Mouse (Mus musculus) G1E (cell line): Measurements from ENCODE around the gene Krt83. TPM values are rescaled to one million over a fixed set of nuclear protein-coding genes. Genes with fewer than 3 reads are reported as not detected.

Experiments used
- ATAC-seq: 2 replicates; pipeline ENCODE4 v1.8.0; 2016; ENCODE audit warnings: mild to moderate bottlenecking; ENCODE audit not compliant: insufficient number of reproducible peaks, poor library complexity, low FRiP score, severe bottlenecking; ENCODE audit errors: extremely low read depth
- DNase-seq: peaks from one replicate; pipeline ENCODE4 v3.0.0; 2012; ENCODE audit warnings: low spot score
- H3K27me3 ChIP-seq: 2 replicates; pipeline ENCODE4 v1.6.1; 2012; ENCODE audit warnings: mild to moderate bottlenecking, low read length, inconsistent platforms; ENCODE audit not compliant: insufficient read depth
- H3K36me3 ChIP-seq: replicated peaks from 2 replicates; pipeline ENCODE3; 2012; ENCODE audit warnings: mild to moderate bottlenecking, inconsistent platforms
- H3K4me1 ChIP-seq: 2 replicates; pipeline ENCODE4 v1.6.1; 2012; ENCODE audit warnings: low read depth, low read length, inconsistent platforms, mixed read lengths; ENCODE audit not compliant: insufficient read depth
- H3K4me3 ChIP-seq: 2 replicates; pipeline ENCODE4 v1.5.1; 2012; ENCODE audit warnings: low read depth, mild to moderate bottlenecking, inconsistent platforms, low read length, moderate library complexity, mixed read lengths
- H3K9me3 ChIP-seq: replicated peaks from 2 replicates; pipeline ENCODE4 v1.6.1; 2012; ENCODE audit warnings: inconsistent platforms
- CTCF ChIP-seq: IDR thresholded peaks from 2 replicates; pipeline ENCODE4 v1.5.1; 2012; ENCODE audit warnings: low read depth, low read length, inconsistent platforms, mixed read lengths
- GATA1 ChIP-seq: IDR thresholded peaks from 2 replicates; pipeline ENCODE4 v1.6.1; 2012; ENCODE audit warnings: borderline replicate concordance, low read length, inconsistent platforms, mixed read lengths
- GATA2 ChIP-seq: IDR thresholded peaks from 2 replicates; pipeline ENCODE4 v1.6.1; 2012; ENCODE audit warnings: low read depth, low read length, inconsistent platforms, borderline replicate concordance
- POLR2AphosphoS5 ChIP-seq: IDR thresholded peaks from 2 replicates; pipeline ENCODE4 v1.6.1; 2012; ENCODE audit warnings: low read depth, low read length, inconsistent platforms; ENCODE audit not compliant: insufficient replicate concordance
- TAL1 ChIP-seq: conservative IDR thresholded peaks from 2 replicates; pipeline ENCODE4 v1.6.1; 2012; ENCODE audit warnings: low read depth, low read length, inconsistent platforms, mixed read lengths
- polyA plus RNA-seq: library from polyadenylated mRNA; stranded (reverse); fragments of >175 nt; gene quantifications from 2 replicates; pipeline ENCODE4 v1.2.3, GENCODE M21; 2012
- total RNA-seq, 2 experiments: library from RNA; stranded (forward) in 1 of 2; stranded (reverse) in 1 of 2; fragments of 200-1000 nt in 1 of 2; fragments of >200 nt in 1 of 2; fragmentation: Nextera tagmentation in 1 of 2; gene quantifications; 2 replicates each; pipeline ENCODE4 v1.2.3; 2014 to 2017

Krt83 gene
- not detected in 2 replicates for total RNA-seq (2014; fragmentation: Nextera tagmentation)
- not detected in 2 replicates for total RNA-seq (2017)
- not detected in 2 replicates for polyA plus RNA-seq

DNA sequence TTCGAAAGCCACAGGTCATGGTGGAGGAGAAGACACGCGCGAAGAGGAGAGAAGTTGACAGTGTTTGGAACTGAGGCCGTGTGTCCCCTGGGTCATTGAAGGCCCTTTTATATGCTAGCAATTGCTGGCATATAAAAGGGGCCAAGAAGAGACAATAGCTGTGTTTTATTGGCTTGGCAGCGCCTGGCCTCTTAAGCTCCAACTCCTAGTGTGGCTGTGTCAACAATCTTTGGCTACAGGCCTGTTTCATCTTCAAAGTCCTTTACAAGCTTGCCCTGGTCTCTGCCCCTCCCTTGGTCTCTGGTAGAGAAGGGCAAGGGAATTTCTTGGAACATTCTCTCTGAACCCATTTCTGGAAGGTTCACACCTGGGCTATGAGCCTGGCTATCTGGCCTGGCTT lies at the start of gene Krt83:
TSS of gene Krt83 (minus strand) at position 82 of the 400 bp plus-strand sequence.
- ATAC-seq = no peak
- no peak for TF ChIP-seq POLR2AphosphoS5
- TF ChIP-seq GATA2 = no peak
- no peak for TF ChIP-seq CTCF
- TF ChIP-seq TAL1 = no peak
- no peak for TF ChIP-seq GATA1

DNA sequence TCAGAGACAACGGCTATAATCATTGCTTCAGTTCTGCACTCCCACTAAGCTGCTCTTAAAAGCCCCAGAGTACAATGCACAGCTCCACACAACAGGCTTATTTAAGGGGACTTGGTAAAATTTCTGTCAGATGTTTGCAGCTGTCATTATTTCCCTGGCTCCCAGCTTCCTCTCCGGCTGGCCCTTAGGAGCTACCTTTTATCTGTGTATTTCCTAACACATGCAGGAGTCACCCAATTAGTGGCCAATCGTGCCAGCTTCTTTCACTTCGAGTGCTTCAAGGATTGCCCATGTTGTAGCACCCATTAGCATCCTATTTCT lies 47.2 kb upstream of the Krt83 start:
- H3K4me1 ChIP-seq = no peaks in the 10 kb centered on the region
- TF ChIP-seq GATA1 (no peak), GATA2 (no peak), CTCF (no peak), TAL1 (no peak), POLR2AphosphoS5 (no peak)
- ATAC-seq (no peak), DNase-seq (no peak)
- H3K36me3 ChIP-seq = no peaks in the 10 kb centered on the region
- peaks cover 52% of the 10 kb centered on the region for H3K9me3 ChIP-seq
- H3K4me3 ChIP-seq = no peak overlapping the region
- no peaks in the 10 kb centered on the region for H3K27me3 ChIP-seq

More for the DNA sequence above, at the start of gene Krt83:
- H3K4me1 ChIP-seq = no peaks in the 10 kb centered on the region
- no peaks in the 10 kb centered on the region for H3K36me3 ChIP-seq
- no peaks in the 10 kb centered on the region for H3K27me3 ChIP-seq
- H3K4me3 ChIP-seq = no peak within 1 kb of the TSS
- H3K9me3 ChIP-seq = peaks cover 61% of the 10 kb centered on the region
- no peak for DNase-seq

DNA sequence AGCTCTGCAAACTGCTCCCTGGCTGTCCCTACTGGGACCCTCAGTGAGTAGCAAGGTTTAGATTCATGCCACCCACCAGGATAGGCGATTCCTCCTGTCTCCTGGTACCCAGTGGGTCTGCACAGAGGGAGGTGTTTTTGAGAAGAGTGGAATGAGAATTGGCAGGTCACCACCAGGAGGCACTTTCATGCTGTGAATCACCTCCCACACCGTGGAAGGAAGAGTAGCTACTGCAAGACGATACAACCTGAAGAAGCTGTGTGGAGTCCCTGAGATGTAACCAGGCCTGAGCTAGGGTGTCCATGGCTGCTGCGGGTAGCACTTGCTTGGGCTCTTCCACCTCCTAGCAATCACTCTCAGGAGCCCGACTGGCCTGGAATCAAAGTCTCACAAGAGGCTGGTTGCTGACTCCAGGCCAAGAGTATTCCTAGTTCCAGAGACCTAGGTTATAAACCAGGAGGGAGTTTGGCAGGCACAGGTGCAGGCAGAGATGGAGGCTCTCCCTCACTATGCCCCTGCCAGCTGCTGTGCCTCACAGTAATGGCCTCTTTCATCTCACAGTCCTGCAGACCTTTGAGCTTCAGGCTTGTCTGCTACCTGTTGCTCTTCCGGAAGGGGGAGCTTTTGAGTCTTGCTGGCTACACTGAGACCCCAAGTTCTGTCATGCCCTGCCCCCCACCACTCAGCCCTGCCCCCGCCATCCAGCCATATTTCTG lies 46.7 kb upstream of the Krt83 start:
- no peak for DNase-seq
- Histone ChIP-seq H3K4me3 (no peak overlapping the region), H3K36me3 (no peaks in the 10 kb centered on the region), H3K4me1 (no peaks in the 10 kb centered on the region), H3K27me3 (no peaks in the 10 kb centered on the region), H3K9me3 (peaks cover 47% of the 10 kb centered on the region)
- no peak for ATAC-seq
- no peak for TF ChIP-seq GATA1
- TF ChIP-seq POLR2AphosphoS5 = no peak
- TF ChIP-seq GATA2 = no peak
- no peak for TF ChIP-seq TAL1
- TF ChIP-seq CTCF = no peak

DNA sequence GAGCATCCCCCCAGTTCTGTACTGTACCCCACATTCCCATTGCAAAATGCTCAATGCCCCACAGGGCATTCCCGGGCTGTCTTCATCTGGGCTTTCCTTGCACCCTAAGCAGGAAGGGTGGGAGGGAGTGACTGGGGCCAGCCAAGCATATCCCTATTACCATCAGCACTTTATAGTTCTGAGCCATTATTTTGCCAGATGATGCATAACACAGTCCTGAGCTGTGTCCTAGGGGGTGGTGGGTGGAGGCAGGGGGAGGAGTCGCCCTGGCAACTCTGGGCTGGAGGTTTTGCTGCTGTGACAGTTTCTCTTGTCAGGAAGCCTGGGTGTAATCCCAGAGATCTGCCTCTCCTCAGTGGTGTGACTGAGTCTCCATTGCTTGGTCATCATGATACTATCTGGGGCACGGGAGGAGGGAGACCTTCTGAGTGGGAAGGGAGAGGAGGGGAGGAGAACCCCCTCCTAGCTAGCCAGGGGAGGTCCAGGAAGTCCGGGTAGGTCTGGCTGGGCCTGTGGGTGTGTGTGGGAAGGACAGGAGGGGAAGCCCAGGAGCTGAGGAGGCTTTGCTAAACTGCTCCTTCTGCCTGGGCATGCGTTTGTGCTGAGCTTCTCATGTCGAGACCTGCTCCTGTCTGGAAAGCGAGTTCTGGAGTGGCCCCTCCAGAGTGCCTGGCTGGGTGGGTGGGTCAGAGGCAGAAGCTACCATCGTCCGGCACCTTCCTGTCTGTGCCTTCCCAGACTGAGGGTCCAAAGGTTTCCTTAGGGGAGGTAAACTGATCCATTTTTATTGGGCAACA lies 44.9 kb upstream of the Krt83 start:
- no peak for TF ChIP-seq GATA1
- TF ChIP-seq GATA2 = no peak
- no peak for TF ChIP-seq TAL1
- no peak for TF ChIP-seq POLR2AphosphoS5
- TF ChIP-seq CTCF = no peak
- no peaks in the 10 kb centered on the region for H3K4me1 ChIP-seq
- no peak overlapping the region for H3K4me3 ChIP-seq
- H3K27me3 ChIP-seq = no peaks in the 10 kb centered on the region
- ATAC-seq = no peak
- no peak for DNase-seq
- peaks cover 43% of the 10 kb centered on the region for H3K9me3 ChIP-seq
- no peaks in the 10 kb centered on the region for H3K36me3 ChIP-seq

DNA sequence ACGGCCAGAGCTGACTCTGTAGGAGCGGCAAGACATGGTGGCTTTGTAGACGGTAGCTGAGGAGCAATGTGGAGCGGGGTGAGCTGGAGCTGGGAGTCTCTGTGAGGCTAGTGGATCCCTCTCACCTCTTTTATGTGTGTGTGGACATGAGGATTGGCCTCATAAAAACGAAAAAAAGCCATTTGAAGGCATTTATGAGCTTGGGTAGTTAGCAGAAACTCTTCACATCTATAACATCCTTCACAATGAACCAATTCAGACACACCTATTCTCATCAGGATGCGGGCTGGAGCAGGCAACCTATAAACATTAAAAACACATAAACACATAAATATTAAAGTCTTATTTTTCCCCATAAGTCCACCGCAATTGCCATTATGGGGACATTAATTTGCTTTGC lies 41.4 kb upstream of the Krt83 start, which contains the start of gene Krt84:
TSS of gene Krt84 (minus strand) at position 101 of the 400 bp plus-strand sequence.
- H3K4me3 ChIP-seq = no peak within 1 kb of the TSS
- ATAC-seq (no peak), DNase-seq (no peak)
- TF ChIP-seq TAL1 = no peak
- TF ChIP-seq POLR2AphosphoS5 = no peak
- TF ChIP-seq GATA1 = no peak
- no peak for TF ChIP-seq GATA2
- no peak for TF ChIP-seq CTCF
- H3K9me3 ChIP-seq = peaks cover 48% of the 10 kb centered on the region
- H3K27me3 ChIP-seq = no peaks in the 10 kb centered on the region; the same call in 1 of the 2 replicates
- H3K4me1 ChIP-seq = no peaks in the 10 kb centered on the region
- no peaks in the 10 kb centered on the region for H3K36me3 ChIP-seq
